Mouse (Mus musculus): ENCODE data around the gene U2af2. TPM values are rescaled to one million over a fixed set of nuclear protein-coding genes. Genes with fewer than 3 reads are reported as not detected.

U2af2 gene
- total RNA-seq, 1 experiment from 2014 or later = 195 TPM

- DNase-seq = no peak
Measured at GRCm38 (mm10) chr7:5037026-5037425, 24.9 kb upstream of the U2af2 start.

GRCm38 (mm10) chr7:5037467-5037866, 24.5 kb upstream of the U2af2 start:
- DNase-seq = no peak

- peak; percentile 92 for DNase-seq
Measured at GRCm38 (mm10) chr7:5038109-5038732, 23.7 kb upstream of the U2af2 start, which contains the start of gene Zfp784. TSS of gene Zfp784 (minus strand) at chr7:5038446.

GRCm38 (mm10) chr7:5038940-5039339, 23.0 kb upstream of the U2af2 start:
- no peak for DNase-seq

- DNase-seq = no peak
Measured at GRCm38 (mm10) chr7:5044981-5045380, 17.0 kb upstream of the U2af2 start.

- no peak for DNase-seq
Measured at GRCm38 (mm10) chr7:5046112-5046511, 15.8 kb upstream of the U2af2 start.

GRCm38 (mm10) chr7:5047313-5047712, 14.6 kb upstream of the U2af2 start:
- DNase-seq = no peak

GRCm38 (mm10) chr7:5051193-5052192, 10.4 kb upstream of the U2af2 start, which contains the start of gene Zfp580:
TSS of gene Zfp580 (plus strand) at chr7:5051538.
- DNase-seq = peak; percentile 78

GRCm38 (mm10) chr7:5052438-5052837, 9.5 kb upstream of the U2af2 start:
- no peak for DNase-seq

GRCm38 (mm10) chr7:5052931-5053343, 9.0 kb upstream of the U2af2 start:
- no peak for DNase-seq

GRCm38 (mm10) chr7:5053456-5054179, 8.3 kb upstream of the U2af2 start:
- no peak for DNase-seq

- DNase-seq = no peak
Measured at GRCm38 (mm10) chr7:5056651-5057263, 5.2 kb upstream of the U2af2 start.

GRCm38 (mm10) chr7:5057381-5057780, 4.6 kb upstream of the U2af2 start:
- DNase-seq = no peak

GRCm38 (mm10) chr7:5057804-5058203, 4.1 kb upstream of the U2af2 start:
- no peak for DNase-seq

GRCm38 (mm10) chr7:5058631-5059030, 3.3 kb upstream of the U2af2 start:
- no peak for DNase-seq

- no peak for DNase-seq
Measured at GRCm38 (mm10) chr7:5059421-5059820, 2.5 kb upstream of the U2af2 start.

- DNase-seq = peak; percentile 76
Measured at GRCm38 (mm10) chr7:5060239-5060731, 1.7 kb upstream of the U2af2 start.

- DNase-seq = peak; percentile 97
Measured at GRCm38 (mm10) chr7:5060944-5061773, 784 bp upstream of the U2af2 start.

- peak; percentile 64 for DNase-seq
Measured at GRCm38 (mm10) chr7:5062360-5063001, 538 bp downstream of the U2af2 start.

- no peak for DNase-seq
Measured at GRCm38 (mm10) chr7:5064886-5065285, 2.9 kb downstream of the U2af2 start.

Measured in adrenal gland, postnatal 25 days (tissue).